Mouse (Mus musculus) skeletal muscle tissue, adult 2 months (tissue): ENCODE results near the gene Gpr176.

Experiments used
- DNase-seq: peaks from one replicate; pipeline ENCODE4 v3.0.0-alpha.2; 2012; ENCODE audit warnings: low read depth, low spot score

Gpr176 gene

DNA sequence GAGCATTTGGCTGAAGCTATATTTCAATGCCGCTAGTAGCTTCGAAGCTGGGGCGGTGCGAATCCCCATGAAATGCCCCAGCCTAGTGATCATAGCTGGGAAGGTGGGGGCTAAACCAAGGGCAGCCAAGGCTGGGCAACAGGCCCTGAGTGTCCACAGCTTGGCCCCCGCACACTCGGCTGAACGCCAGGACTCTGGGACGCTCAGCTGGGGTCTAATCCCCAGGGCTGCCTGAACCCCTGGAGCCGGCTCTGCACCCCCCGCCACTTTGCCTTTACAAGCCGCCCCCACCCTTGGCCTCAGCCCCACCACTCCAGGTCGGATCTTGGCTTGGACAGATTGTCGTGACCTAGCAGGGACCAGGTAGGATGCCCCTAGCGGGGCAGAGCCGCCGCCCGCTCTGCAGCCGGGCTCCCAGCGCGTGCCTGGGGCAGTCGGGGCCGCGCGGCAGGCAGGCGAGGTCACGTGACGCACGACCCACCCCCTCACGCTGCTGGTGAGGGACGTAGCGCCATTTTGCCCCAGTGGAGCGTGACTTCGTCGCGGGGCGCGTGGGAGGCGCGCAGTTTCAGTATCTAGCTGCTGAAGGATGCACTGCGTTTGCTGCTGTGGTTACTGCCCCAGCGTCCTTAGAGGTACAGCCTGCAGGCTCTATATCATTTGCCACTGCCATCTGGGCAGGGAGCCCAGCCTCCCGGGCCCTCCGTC is 507 bp upstream of the Gpr176 start:
- no peak for DNase-seq

- no peak for DNase-seq
Observed at GRCm38 (mm10) chr2:118372561-118372900, 688 bp downstream of the Gpr176 start.

DNA sequence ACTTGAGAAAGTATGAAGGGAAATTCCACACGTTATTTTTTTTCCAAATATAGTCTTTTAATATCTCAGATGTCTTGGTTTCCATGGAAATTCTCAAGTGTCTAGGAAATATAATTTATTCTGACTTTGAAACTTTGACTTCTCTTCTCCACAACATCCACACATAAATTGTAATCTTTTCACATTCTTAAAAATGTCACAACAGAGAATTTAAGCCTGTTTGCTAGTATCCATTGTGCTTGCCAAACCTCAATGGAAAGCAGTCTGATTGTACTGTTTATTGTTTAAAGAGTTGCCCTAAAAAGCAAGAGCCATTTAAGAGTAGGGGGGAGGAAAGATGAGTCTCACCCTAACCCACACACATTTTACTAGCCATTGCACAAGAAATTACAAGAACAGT is 1.4 kb downstream of the Gpr176 start:
- DNase-seq, result no peak

- DNase-seq, result no peak
Observed at GRCm38 (mm10) chr2:118355138-118355719, 18.0 kb downstream of the Gpr176 start.

GRCm38 (mm10) chr2:118353916-118354403 is 19.3 kb downstream of the Gpr176 start:
- no peak for DNase-seq

- no peak for DNase-seq
Observed at GRCm38 (mm10) chr2:118353498-118353897, 19.7 kb downstream of the Gpr176 start.

DNA sequence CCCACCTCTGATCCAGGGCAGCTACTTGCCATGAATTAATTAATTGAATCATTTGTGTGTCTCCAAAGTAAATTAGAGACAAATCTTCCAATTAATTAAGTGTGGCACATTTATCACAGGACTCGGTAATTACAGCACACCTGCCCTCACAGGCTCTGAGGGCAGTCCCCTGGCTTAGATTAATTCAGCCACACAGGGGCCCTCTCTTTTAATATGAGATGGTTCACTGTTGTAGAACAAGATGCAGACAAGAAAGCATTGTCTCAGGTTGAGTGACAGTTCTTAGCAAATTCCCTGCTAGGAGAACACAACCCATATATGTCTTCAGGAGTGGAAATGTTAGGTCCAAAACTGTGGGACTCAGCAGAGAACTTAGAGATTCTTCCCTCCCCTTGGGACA is 27.7 kb downstream of the Gpr176 start:
- DNase-seq, result no peak

GRCm38 (mm10) chr2:118343897-118344296 is 29.3 kb downstream of the Gpr176 start:
- no peak for DNase-seq

- DNase-seq, result no peak
Observed at GRCm38 (mm10) chr2:118341295-118341694, 31.9 kb downstream of the Gpr176 start.

DNA sequence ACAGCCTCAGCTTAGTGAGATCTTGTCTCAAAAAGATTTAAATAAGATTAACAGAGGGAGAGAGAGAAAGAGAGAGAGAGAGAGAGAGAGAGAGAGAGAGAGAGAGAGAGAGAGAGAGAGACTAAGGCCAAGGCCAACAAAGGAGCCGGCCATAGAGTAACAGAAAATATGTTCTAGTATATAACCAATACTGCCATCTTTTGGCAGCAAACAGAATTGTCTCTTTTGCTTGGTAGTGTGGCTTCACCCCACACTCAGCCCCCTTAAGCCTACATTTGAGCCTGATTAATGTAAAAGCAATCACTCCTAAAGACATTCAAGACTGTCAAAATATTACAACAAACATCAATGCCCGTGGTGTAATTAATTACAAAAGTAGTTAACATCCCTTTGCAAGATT is 37.1 kb downstream of the Gpr176 start:
- no peak for DNase-seq

DNA sequence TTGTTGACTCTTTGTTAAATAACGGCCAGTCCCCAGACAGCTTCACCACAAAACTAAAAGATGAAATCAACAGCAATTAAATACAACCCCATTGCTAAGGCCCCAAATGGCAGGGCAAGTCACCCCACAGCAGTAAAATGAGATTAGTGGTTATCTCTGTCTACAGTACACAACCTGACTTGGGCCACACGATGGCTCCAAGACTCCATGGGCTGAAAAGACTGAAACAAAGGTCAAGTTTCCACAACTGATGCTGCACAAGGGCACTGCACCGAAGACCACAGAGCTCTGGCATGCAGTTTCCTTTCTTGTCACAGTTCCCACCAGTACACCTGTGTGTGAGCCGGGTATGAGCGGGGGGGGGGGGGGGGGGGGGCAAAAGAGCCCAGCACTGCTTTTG is 50.6 kb downstream of the Gpr176 start:
- no peak for DNase-seq

GRCm38 (mm10) chr2:118321804-118322203 is 51.4 kb downstream of the Gpr176 start:
- no peak for DNase-seq

GRCm38 (mm10) chr2:118321094-118321493 is 52.1 kb downstream of the Gpr176 start:
- DNase-seq, result no peak

- no peak for DNase-seq
Observed at GRCm38 (mm10) chr2:118320519-118320918, 52.7 kb downstream of the Gpr176 start.

DNA sequence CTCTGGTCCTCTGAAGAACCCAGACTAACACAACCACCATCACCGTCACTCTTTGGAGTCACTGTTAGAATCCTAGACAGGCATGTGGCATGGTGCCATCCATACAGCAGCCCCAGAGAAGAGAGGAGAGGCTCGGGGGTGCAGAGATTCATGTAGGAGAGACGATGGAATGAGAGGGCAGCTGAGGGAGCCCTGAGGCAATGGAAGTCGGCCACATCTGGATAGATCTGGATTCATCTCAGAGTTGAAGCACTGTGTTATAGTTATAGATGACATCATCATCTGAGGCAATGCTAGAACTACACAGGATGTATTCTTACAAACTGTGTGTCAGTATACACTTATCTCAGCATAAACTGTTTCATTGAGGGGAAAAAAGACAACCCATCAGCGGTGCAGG is 54.0 kb downstream of the Gpr176 start:
- DNase-seq, result no peak

GRCm38 (mm10) chr2:118316939-118317338 is 56.3 kb downstream of the Gpr176 start:
- DNase-seq, result no peak

- no peak for DNase-seq
Observed at GRCm38 (mm10) chr2:118315656-118316402, 57.4 kb downstream of the Gpr176 start.

- DNase-seq, result no peak
Observed at GRCm38 (mm10) chr2:118307561-118307960, 65.7 kb downstream of the Gpr176 start.

GRCm38 (mm10) chr2:118306966-118307365 is 66.3 kb downstream of the Gpr176 start:
- DNase-seq, result no peak

DNA sequence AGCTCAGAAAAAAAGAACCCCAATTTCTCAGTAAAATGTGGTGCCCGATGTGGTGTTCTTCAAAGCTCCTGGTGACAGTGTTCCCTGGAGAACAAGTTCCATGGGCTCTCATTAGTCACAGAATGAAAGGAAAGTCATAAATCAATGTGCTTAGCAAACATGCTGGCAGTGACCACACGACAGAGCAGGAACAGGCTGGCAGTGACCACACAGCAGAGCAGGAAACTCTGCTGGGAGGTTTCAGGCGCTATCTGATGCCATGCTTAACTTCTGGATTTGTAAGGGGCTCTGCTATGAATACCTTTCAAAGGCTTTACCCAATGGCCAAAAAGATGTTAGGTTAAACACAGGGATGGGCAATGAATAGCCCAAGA is 66.7 kb downstream of the Gpr176 start:
- DNase-seq, result no peak

DNA sequence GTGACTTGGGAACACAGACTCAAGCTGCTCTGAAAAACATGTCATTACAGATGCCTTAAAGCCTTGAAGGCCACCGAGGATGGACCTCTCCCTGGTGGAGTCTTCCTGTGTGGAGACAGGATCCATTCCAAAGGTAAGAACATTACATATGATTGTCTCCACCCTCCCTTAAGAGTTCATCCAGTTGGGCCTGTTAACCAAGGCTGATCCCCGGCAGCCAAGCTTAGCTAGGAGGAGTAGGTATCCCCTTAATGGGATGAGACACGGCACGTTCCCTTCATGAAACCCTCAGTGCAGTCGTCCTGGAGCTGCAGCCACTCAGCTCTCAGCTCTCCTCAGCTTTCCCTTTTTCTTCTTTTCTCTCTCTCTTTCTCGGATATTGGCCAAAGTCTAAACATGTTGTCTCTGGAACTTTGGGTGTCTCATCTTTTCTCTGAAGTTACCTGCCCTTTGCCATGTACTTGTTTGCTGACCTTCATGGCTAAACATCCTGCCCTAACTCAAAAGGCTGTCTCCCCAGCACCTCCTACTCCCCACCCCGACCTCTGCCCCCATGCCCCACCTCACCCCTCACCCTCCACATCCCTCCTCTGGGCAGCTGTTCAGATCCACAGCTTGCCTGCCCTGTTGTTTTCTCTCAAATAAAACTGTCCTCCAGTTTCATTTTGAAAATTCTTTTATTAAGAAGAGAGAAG is 67.2 kb downstream of the Gpr176 start:
- no peak for DNase-seq

- DNase-seq, result no peak
Observed at GRCm38 (mm10) chr2:118303456-118303855, 69.8 kb downstream of the Gpr176 start.
